Mouse (Mus musculus): ENCODE data around the gene Psma7.

DNA sequence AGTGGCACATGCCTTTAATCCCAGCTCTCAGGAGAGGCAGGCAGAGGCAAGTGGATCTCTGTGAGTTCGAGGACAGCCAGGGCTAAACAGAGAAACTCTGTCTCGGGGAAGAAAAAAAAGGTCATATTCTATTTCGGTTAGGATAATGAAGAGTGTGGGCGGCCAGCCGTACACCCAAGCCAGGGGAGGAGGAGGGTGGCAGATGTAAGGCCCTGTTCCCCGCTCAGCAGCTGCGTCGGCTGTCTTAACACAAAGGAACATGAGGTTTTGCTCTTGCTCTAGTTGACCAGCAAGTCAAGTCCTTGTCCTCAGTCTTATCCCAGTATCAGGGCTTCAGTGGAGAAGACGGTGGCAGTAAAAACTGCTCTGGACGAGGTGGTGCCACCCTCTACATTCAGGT, 40.8 kb upstream of the Psma7 start:
- TF ChIP-seq POLR2A (IDR thresholded peaks at IDR 0.05; ENCODE audit: low read depth, low read length), result no peak
- TF ChIP-seq CTCF (IDR thresholded peaks at IDR 0.05; ENCODE audit: extremely low read depth, insufficient read length, insufficient replicate concordance, low read depth, low read length), result no peak

Measured in small intestine, adult 2 months (tissue).